In genomic region chr3:35145569-35145968, GRCm38 (mm10) we compare ENCODE assay signal across 25 mouse cellular contexts.
DNase-seq lines count a peak whose midpoint lies in the region; ATAC-seq and TF ChIP-seq lines count a peak whose summit lies in the region.
"Had no signal": no experiment of that assay in that cellular context is flagged by ENCODE, and none has a peak within 500 bp of the region (broad histone marks: within the 10 kb centered on the region; RNA-seq: fewer than 3 reads in every experiment).

No protein-coding gene starts in this region.

- H3K4me2 ChIP-seq in lung, embryonic 16.5 days (ENCODE audit: low read depth, low read length) = no peak overlapping the region
- H3K4me2 ChIP-seq: embryonic facial prominence, embryonic 12.5 days; forebrain, embryonic 12.5 days had no signal

- H3K27me3 ChIP-seq in lung, embryonic 16.5 days (ENCODE audit: control insufficient read depth, insufficient read depth, low read depth, low read length) = no peaks in the 10 kb centered on the region
- H3K27me3 ChIP-seq: embryonic facial prominence, embryonic 12.5 days; forebrain, embryonic 12.5 days had no signal

- no peak for DNase-seq in lung, adult 2 months
- peak; percentile 43 for DNase-seq in fat pad, adult 2 months (ENCODE audit: extremely low read depth, low read depth, low spot score)
- peak; percentile 11 for DNase-seq in lung, postnatal 14 days
- DNase-seq in lung, postnatal 36 days = peak; percentile 65
- DNase-seq in spleen, postnatal 4 days (ENCODE audit: low spot score in 2 of 2) = no peak
- no peak for DNase-seq in left cerebral cortex, adult 2 months (ENCODE audit: extremely low spot score in 1 of 2, low spot score in 2 of 2)
- DNase-seq: adrenal gland, adult 8-10 months; adrenal gland, postnatal 14 days; adrenal gland, postnatal 36 days; B cell, adult 2 months; cerebellum, adult 11-12 months; cerebellum, adult 2 months; cerebellum, adult 9-10 months; cerebellum, postnatal 10 days; cerebellum, postnatal 25 days had no signal

- peaks cover 10% of the 10 kb centered on the region for H3K4me1 ChIP-seq in lung, embryonic 16.5 days (replicated peaks; ENCODE audit: control insufficient read depth, insufficient read depth, low read length)
- H3K4me1 ChIP-seq in lung, adult 2 months (ENCODE audit: control insufficient read depth, insufficient read depth, low read length) = peaks cover 2% of the 10 kb centered on the region; the same call in 1 of the 2 replicates
- H3K4me1 ChIP-seq: embryonic facial prominence, embryonic 10.5 days; embryonic facial prominence, embryonic 12.5 days had no signal

- no peak overlapping the region for H3K4me3 ChIP-seq in lung, embryonic 16.5 days (ENCODE audit: low read length)
- no peak overlapping the region for H3K4me3 ChIP-seq in lung, adult 2 months (replicated peaks; ENCODE audit: extremely low read depth, low read depth, low read length)
- H3K4me3 ChIP-seq in left cerebral cortex, adult 2 months = no peak overlapping the region
- H3K4me3 ChIP-seq: embryonic facial prominence, embryonic 10.5 days; embryonic facial prominence, embryonic 12.5 days; forebrain, embryonic 10.5 days; forebrain, embryonic 12.5 days had no signal

- TF ChIP-seq POLR2A in lung, adult 2 months (IDR thresholded peaks at IDR 0.05; ENCODE audit: borderline replicate concordance, extremely low read depth, low read depth, low read length) = no peak

- no peak overlapping the region for H3K27ac ChIP-seq in lung, embryonic 16.5 days (ENCODE audit: low read length)
- no peak overlapping the region for H3K27ac ChIP-seq in left cerebral cortex, adult 2 months
- H3K27ac ChIP-seq: embryonic facial prominence, embryonic 10.5 days; embryonic facial prominence, embryonic 12.5 days; forebrain, embryonic 10.5 days; forebrain, embryonic 12.5 days had no signal

- no peak overlapping the region for H3K9ac ChIP-seq in lung, embryonic 16.5 days (ENCODE audit: low read length)
- H3K9ac ChIP-seq: embryonic facial prominence, embryonic 12.5 days; forebrain, embryonic 12.5 days had no signal

- no peaks in the 10 kb centered on the region for H3K36me3 ChIP-seq in lung, embryonic 16.5 days (ENCODE audit: control insufficient read depth, insufficient read depth, low read length)
- H3K36me3 ChIP-seq: embryonic facial prominence, embryonic 10.5 days; embryonic facial prominence, embryonic 12.5 days; forebrain, embryonic 10.5 days; forebrain, embryonic 12.5 days; G1E had no signal

- 0 out of 2 replicates have a peak, but pooled peaks cover 2% of the 10 kb centered on the region for H3K9me3 ChIP-seq in lung, embryonic 16.5 days (ENCODE audit: control insufficient read depth, low read length)
- H3K9me3 ChIP-seq: embryonic facial prominence, embryonic 10.5 days; embryonic facial prominence, embryonic 12.5 days; forebrain, embryonic 10.5 days; forebrain, embryonic 12.5 days had no signal

- intact Hi-C loops in left cerebral cortex, adult 2 months (cut with DNase I) = no loop called here

- WGBS in lung, embryonic 16.5 days = 84% methylated on average over 2 of the region's 2 CpGs
- WGBS in lung, adult 2 months = 81% methylated on average over 2 of the region's 2 CpGs

- ATAC-seq in lung, embryonic 16.5 days (ENCODE audit: low read depth) = peak; percentile 29; the same call in 1 of the 2 replicates
- ATAC-seq: activated CD4-positive, CD25-positive, alpha-beta regulatory T cell, adult 4 months; CD4-positive, CD25-positive, alpha-beta regulatory T cell, adult 4 months; forebrain, embryonic 14.5 days; Patski had no signal

- no peak for TF ChIP-seq CTCF in lung, adult 2 months (IDR thresholded peaks at IDR 0.05; ENCODE audit: insufficient read depth, low read length)
- no peak for TF ChIP-seq CTCF in left cerebral cortex, adult 2 months (IDR thresholded peaks at IDR 0.05)

Comparison
In these comparisons a context has a peak if more than half of its experiments do, and no peak if none do; other contexts are left out.
1. DNase-seq: peak in fat pad, adult 2 months (single experiment), lung, postnatal 14 days (single experiment) and lung, postnatal 36 days (single experiment); none in lung, adult 2 months (single experiment), spleen, postnatal 4 days (0 of 2) and left cerebral cortex, adult 2 months (0 of 2).